Mouse (Mus musculus) embryonic facial prominence, embryonic 14.5 days (tissue): ENCODE results near the gene Angptl4. TPM values are rescaled to one million over a fixed set of nuclear protein-coding genes. Genes with fewer than 3 reads are reported as not detected.

ENCODE experiments used
- ATAC-seq: fragments of 200-750 bp; cut with Nextera tagmentation; 2 replicates; pipeline ENCODE4 v1.8.0; 2017; ENCODE audit warnings: low read depth, moderate number of reproducible peaks, moderate TSS enrichment
- DNase-seq: peaks from one replicate; pipeline ENCODE4 v3.0.0-alpha.2; 2015; ENCODE audit warnings: low spot score
- H3K27ac ChIP-seq: fragments of 300-500 bp; sonication (generic); replicated peaks from 2 replicates; pipeline ENCODE4 v1.5.1; 2014; ENCODE audit warnings: low read depth, mild to moderate bottlenecking, low read length, moderate library complexity
- H3K27me3 ChIP-seq: fragments of 300-500 bp; sonication (generic); replicated peaks from 2 replicates; pipeline ENCODE4 v1.6.1; 2014; ENCODE audit warnings: low read length; ENCODE audit not compliant: control insufficient read depth, insufficient read depth
- H3K36me3 ChIP-seq: fragments of 300-500 bp; sonication (generic); 2 replicates; pipeline ENCODE4 v1.6.1; 2014; ENCODE audit warnings: low read length, mixed read lengths; ENCODE audit not compliant: control insufficient read depth, insufficient read depth
- H3K4me1 ChIP-seq: fragments of 300-500 bp; sonication (generic); 2 replicates; pipeline ENCODE4 v1.6.1; 2014; ENCODE audit warnings: antibody characterized with exemption, low read length; ENCODE audit not compliant: control insufficient read depth, insufficient read depth
- H3K4me2 ChIP-seq: fragments of 300-500 bp; sonication (generic); 2 replicates; pipeline ENCODE4 v1.6.1; 2014; ENCODE audit warnings: low read depth, mild to moderate bottlenecking, low read length, moderate library complexity, mixed read lengths
- H3K4me3 ChIP-seq: fragments of 300-500 bp; sonication (generic); 2 replicates; pipeline ENCODE4 v1.5.1; 2014; ENCODE audit warnings: low read depth, mild to moderate bottlenecking, low read length
- H3K9ac ChIP-seq: fragments of 300-500 bp; sonication (generic); 2 replicates; pipeline ENCODE4 v1.6.1; 2014; ENCODE audit warnings: low read depth, mild to moderate bottlenecking, low read length, moderate library complexity, mixed read lengths
- H3K9me3 ChIP-seq: fragments of 300-500 bp; sonication (generic); 2 replicates; pipeline ENCODE4 v1.6.1; 2016; ENCODE audit warnings: low read length; ENCODE audit not compliant: control insufficient read depth
- WGBS: fragments of 180-500 bp; shearing (Covaris S2); extraction: QIAGEN DNeasy Blood & Tissue Kit; methylation state at CpG from one replicate; pipeline ENCODE4 v1.1.7; 2014; 5-methylcytosine and 5-hydroxymethylcytosine counted together
- polyA plus RNA-seq: library from polyadenylated mRNA; unstranded; fragments of >200 nt; fragmentation: Nextera tagmentation; extraction: Ambion mirVana; gene quantifications from 2 replicates; pipeline ENCODE4 v1.2.1, GENCODE M21; 2014

Angptl4 gene
- polyA plus RNA-seq, 1 experiment from 2014 or later: 35.7 TPM

DNA sequence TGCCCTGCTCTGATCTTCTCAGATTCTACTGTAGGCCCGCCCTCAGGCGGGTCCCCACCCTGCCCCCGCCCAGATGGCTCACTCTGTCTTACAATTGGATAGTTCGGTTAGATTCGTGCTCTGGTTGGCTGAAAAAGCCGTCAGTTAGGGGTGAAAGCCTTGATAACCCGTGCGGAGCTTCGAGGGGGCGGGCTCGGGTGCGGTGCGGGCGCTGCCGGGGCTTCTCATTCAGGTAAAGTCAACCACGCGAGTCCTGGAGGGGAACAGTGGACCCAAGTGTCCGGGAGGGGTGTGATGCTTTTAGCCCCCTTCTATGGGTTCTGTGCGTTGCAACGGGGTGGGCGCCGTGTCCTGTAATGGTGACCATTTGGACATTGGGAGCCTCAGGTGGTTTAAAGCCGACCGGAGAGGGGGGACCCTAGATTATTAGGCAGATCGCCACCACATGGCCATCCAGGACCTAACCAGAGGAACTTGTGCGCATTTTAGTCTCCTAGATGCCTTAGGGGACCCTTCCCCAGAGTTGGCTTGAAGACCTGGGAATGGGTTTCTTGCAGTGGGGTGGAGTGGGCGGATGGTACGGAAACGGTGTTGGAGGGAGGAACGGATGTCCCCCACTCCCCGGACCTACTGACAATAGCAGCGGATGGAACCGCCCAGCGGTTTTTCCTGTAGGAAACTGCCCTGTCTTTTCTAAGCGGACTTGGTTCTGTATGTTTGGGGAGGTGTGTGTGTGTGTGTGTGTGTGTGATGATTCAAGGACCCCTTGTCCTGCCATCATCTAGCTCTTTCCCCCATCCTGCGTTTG, 28.9 kb upstream of the Angptl4 start, which contains the start of gene Kank3:
Kank3 (plus strand) TSS at position 186 of the 808 bp plus-strand sequence.
- H3K4me1 ChIP-seq: no peaks in the 10 kb centered on the region
- peak within 1 kb of the TSS; percentile 63 for H3K4me2 ChIP-seq
- no peaks in the 10 kb centered on the region for H3K9me3 ChIP-seq
- DNase-seq (peak; percentile 98), ATAC-seq (peak; percentile 99)
- H3K27me3 ChIP-seq: no peaks in the 10 kb centered on the region
- peak within 1 kb of the TSS; percentile 57 for H3K9ac ChIP-seq
- 1% methylated on average over 36 of the region's 36 CpGs for WGBS
- H3K4me3 ChIP-seq: peak within 1 kb of the TSS; percentile 49
- H3K36me3 ChIP-seq: no peaks in the 10 kb centered on the region
- H3K27ac ChIP-seq: no peak within 1 kb of the TSS

DNA sequence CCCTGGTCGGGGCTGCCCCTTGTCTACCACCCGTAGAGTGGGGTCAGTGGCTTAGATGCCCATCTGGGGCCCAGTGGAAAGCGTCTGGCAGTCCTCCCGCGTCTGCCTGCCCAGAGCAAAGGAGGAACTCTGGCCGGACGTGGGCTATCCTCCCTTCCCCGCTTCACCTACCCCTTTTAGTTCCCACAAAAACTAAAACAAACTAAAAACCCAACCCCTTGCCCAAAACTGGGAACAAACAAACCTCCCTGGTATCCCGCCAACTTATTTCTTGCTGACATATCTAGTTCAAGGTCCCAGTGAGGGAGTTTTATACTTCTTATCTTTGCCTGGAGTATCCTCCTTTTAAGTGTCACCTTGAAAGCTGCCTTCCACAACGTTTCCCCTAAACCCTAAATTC, 26.6 kb upstream of the Angptl4 start:
- ATAC-seq (no peak), DNase-seq (no peak)
- Histone ChIP-seq H3K27me3 (no peaks in the 10 kb centered on the region), H3K36me3 (no peaks in the 10 kb centered on the region), H3K4me2 (no peak overlapping the region), H3K4me1 (no peaks in the 10 kb centered on the region), H3K9me3 (no peaks in the 10 kb centered on the region), H3K9ac (no peak overlapping the region), H3K27ac (no peak overlapping the region), H3K4me3 (no peak overlapping the region)
- 40% methylated on average over 10 of the region's 10 CpGs for WGBS

DNA sequence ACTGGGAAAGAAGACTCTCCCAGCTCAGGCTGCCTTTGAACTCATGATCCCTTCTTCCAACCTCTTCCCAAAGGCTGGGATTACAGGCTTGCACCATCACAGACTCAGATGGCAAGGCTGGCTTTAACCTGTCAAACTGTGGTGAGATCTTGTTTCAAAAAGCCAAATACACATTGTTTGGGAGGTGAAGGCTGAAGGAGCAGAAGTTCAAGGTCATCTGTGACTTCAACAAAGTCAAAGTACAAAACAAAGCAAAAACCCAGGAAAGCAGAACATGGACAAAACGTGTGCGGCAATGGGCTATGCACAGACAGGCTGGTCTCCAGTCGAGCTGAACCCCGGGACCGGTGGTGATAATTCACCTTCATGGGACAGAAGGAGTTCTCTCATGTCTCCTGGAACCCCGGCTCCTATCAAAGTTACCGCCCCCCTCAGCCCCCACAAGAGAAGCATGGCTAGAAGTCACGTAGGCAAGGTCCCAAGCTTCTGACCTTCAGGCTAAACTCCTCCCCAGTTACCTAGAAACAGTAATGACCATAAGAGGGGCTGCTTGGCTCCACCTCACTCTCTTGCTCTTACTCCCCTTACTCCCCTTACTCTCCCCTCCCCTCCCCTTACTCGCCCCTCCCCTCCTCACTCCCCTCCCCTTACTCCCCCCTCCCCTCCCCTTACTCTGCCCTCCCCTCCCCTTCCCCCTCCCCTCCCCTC, 25.7 kb upstream of the Angptl4 start:
- H3K4me3 ChIP-seq: no peak overlapping the region
- H3K9me3 ChIP-seq: no peaks in the 10 kb centered on the region
- no peak overlapping the region for H3K4me2 ChIP-seq
- ATAC-seq (no peak), DNase-seq (no peak)
- no peak overlapping the region for H3K9ac ChIP-seq
- H3K36me3 ChIP-seq: no peaks in the 10 kb centered on the region
- H3K27me3 ChIP-seq: no peaks in the 10 kb centered on the region
- H3K27ac ChIP-seq: no peak overlapping the region
- WGBS: 57% methylated on average over 8 of the region's 9 CpGs
- H3K4me1 ChIP-seq: no peaks in the 10 kb centered on the region

DNA sequence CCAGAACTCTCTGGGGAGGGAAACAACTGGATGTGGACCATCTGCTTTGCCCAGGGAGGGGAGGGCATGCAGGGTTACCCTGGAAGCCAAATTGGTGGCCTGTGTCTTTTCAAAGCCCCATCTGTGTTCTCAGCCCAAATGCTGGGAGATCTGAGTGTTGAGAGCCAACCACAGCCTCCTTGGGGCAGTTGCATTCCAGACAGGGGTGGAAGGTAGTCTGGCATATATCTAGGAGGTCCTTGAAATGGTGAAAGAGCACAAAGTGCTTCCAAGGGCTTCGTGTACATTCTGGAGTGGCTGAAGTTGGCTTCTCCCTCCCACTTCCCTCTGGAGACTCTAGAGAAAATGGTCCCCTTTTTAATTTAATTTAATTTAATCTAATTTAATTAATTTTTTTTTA, 23.1 kb upstream of the Angptl4 start:
- no peaks in the 10 kb centered on the region for H3K27me3 ChIP-seq
- WGBS: 56% methylated on average over 1 of the region's 1 CpGs
- H3K9ac ChIP-seq: no peak overlapping the region
- ATAC-seq: no peak
- H3K4me1 ChIP-seq: no peaks in the 10 kb centered on the region
- H3K9me3 ChIP-seq: no peaks in the 10 kb centered on the region
- H3K4me2 ChIP-seq: no peak overlapping the region
- no peak overlapping the region for H3K27ac ChIP-seq
- H3K36me3 ChIP-seq: no peaks in the 10 kb centered on the region
- DNase-seq: no peak
- H3K4me3 ChIP-seq: no peak overlapping the region

DNA sequence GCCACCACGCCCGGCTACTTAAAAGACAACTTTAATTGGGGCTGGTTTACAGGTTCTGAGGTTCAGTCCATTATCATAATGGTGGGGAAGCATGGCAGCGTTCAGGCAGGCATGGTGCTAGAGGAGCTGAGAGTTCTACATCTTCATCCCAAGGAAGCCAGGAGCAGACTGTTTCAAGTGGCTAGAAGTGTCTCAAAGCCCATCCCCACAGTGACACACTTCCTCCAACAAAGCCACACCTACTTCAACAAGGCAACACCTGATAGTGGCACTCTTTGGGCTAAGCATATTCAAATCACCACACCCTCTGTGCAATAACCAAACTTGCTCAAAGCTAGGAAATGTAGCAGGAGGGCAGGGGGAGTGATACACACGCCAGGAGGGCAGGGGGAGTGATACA, 22.6 kb upstream of the Angptl4 start:
- Histone ChIP-seq H3K4me1 (no peaks in the 10 kb centered on the region), H3K27me3 (no peaks in the 10 kb centered on the region), H3K36me3 (no peaks in the 10 kb centered on the region), H3K4me3 (no peak overlapping the region), H3K9ac (no peak overlapping the region), H3K27ac (no peak overlapping the region), H3K9me3 (no peaks in the 10 kb centered on the region), H3K4me2 (no peak overlapping the region)
- ATAC-seq: no peak
- 63% methylated on average over 4 of the region's 4 CpGs for WGBS
- DNase-seq: no peak

DNA sequence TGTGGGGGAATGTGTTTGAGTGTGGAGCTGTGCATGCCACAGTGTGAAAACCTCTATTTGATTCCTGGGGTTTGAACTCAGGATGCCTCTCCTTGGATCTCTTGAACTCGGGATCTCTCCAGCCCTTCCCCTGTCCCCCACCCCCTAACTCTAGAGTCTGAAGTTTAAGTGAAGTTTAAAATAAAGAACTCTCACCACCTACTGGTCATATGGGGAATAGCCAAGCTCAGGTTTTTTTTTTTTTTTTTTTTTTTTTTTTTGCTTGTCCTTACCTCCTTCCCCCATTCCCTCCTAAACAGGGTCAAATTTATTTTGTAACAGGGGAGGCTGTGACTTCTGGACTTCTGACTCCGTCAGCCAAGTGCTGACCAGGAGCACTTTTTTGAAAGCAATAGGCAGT, 20.6 kb upstream of the Angptl4 start:
- Histone ChIP-seq H3K4me3 (no peak overlapping the region), H3K27ac (no peak overlapping the region), H3K9me3 (no peaks in the 10 kb centered on the region), H3K4me1 (no peaks in the 10 kb centered on the region), H3K9ac (no peak overlapping the region), H3K36me3 (no peaks in the 10 kb centered on the region), H3K4me2 (no peak overlapping the region), H3K27me3 (no peaks in the 10 kb centered on the region)
- 5% methylated on average over 2 of the region's 2 CpGs for WGBS
- ATAC-seq (no peak; the same call in 1 of the 2 replicates), DNase-seq (peak; percentile 33)

DNA sequence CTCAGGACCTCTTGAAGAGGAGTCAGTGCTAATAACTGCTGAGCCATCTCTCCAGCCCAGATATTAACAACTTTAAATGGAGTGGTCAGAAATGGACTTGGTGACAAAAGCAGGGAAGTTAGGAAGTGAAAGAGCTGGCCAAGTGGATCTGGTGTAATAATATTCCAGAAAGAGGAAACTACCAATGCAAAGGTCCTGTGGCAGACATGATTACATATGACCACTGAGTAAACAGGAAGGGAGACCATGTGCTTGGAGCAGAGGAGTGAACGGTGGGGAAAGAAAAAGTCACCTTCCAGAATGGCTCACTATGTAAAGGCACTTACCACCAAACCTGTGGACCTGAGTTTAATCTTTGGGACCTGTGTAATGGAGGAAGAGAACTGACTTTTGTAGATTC, 17.6 kb upstream of the Angptl4 start:
- Histone ChIP-seq H3K27me3 (no peaks in the 10 kb centered on the region), H3K27ac (no peak overlapping the region), H3K9ac (no peak overlapping the region), H3K36me3 (no peaks in the 10 kb centered on the region), H3K9me3 (no peaks in the 10 kb centered on the region), H3K4me1 (no peaks in the 10 kb centered on the region), H3K4me2 (no peak overlapping the region), H3K4me3 (no peak overlapping the region)
- ATAC-seq: no peak
- DNase-seq: no peak
- WGBS: 68% methylated on average over 1 of the region's 1 CpGs

DNA sequence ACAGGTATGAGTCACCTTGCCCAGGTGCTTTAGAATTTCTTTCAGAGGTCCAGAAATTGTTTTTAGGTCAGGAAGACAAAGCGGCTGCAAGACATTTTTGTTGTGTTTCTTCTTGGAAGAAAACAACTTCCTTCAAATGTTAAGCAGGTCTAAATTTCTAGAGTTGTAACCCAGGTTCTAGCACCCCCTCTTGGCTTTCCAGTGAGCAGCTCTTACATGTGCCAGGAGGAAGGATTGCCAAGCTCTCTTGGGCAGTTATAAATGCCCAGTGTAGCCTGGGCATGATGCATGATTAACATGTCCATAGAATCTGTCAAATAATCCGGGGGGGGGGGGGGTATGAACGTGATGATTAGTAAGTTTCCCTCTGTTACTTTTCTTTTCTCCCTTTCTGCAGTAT, 16.7 kb upstream of the Angptl4 start:
- no peaks in the 10 kb centered on the region for H3K4me1 ChIP-seq
- ATAC-seq: no peak
- H3K27me3 ChIP-seq: no peaks in the 10 kb centered on the region
- peak; percentile 60 for DNase-seq
- H3K36me3 ChIP-seq: no peaks in the 10 kb centered on the region
- no peak overlapping the region for H3K27ac ChIP-seq
- H3K4me2 ChIP-seq: no peak overlapping the region
- H3K4me3 ChIP-seq: no peak overlapping the region
- no peaks in the 10 kb centered on the region for H3K9me3 ChIP-seq
- no peak overlapping the region for H3K9ac ChIP-seq
- 55% methylated on average over 3 of the region's 3 CpGs for WGBS
